Mouse (Mus musculus): ENCODE results near the gene Hist2h2be. TPM values are rescaled to one million over a fixed set of nuclear protein-coding genes. Genes with fewer than 3 reads are reported as not detected.

Hist2h2be gene
- polyA plus RNA-seq, 1 experiment from 2014 or later = 5.9 TPM

DNA sequence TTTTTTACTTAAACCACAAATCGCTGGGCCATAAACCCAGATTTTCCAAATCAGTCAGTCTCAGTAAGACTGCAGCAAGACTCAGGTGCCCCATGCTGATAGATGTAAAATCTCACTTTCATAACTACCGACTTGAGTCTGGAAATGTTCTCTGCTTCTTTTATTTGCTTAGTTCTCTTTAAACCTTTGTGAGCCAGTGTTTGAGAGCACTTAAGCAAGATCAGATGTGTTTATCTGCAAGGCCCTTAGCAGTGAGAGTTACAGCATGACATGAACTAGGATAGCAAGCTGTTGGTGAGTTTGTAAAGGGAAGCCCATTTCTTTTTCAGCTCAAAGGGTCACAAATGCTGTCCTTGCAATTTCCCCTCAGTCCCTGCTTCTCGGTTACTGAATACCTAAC is 36.3 kb downstream of the Hist2h2be start:
- no peak overlapping the region for H3K4me3 ChIP-seq (ENCODE audit: low read depth, low read length)
- H3K27ac ChIP-seq (ENCODE audit: low read depth) = no peak overlapping the region
- ATAC-seq (ENCODE audit: insufficient read depth) (no peak), DNase-seq (peak; percentile 11)
- no peaks in the 10 kb centered on the region for H3K36me3 ChIP-seq (ENCODE audit: insufficient read depth)
- WGBS = 54% methylated on average over 3 of the region's 3 CpGs
- no peak overlapping the region for H3K4me2 ChIP-seq
- H3K9ac ChIP-seq = no peak overlapping the region
- no peaks in the 10 kb centered on the region for H3K9me3 ChIP-seq (ENCODE audit: low read depth, low read length)
- H3K27me3 ChIP-seq (ENCODE audit: insufficient read depth, low read length) = peaks cover 3% of the 10 kb centered on the region; the same call in 1 of the 2 replicates
- TF ChIP-seq CTCF (IDR thresholded peaks at IDR 0.05; ENCODE audit: low read depth) = no peak
- peaks cover 3% of the 10 kb centered on the region; the same call in 1 of the 2 replicates for H3K4me1 ChIP-seq (ENCODE audit: insufficient read depth)

DNA sequence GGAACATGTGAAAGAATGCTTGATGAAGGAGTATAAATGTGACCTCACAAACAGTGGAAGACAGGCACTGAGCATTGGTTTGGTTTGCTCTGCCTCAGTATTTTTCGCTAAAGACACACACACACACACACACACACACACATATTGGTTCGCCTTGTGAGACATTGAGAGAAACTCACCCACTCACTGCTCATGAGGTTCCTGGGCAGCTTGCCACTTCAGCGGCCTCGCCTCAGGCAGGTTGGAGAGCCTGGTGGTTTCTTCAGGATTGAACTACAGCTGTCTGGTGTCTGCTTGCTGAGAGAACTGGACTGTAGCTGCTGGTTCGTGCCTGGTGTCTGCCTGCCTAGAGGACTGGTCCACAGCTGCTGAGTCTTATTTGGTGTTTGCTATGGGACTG is 39.3 kb downstream of the Hist2h2be start:
- H3K9me3 ChIP-seq (ENCODE audit: low read depth, low read length) = no peaks in the 10 kb centered on the region
- DNase-seq (no peak), ATAC-seq (ENCODE audit: insufficient read depth) (no peak)
- no peaks in the 10 kb centered on the region for H3K36me3 ChIP-seq (ENCODE audit: insufficient read depth)
- no peak overlapping the region for H3K9ac ChIP-seq
- no peaks in the 10 kb centered on the region for H3K27me3 ChIP-seq (ENCODE audit: insufficient read depth, low read length)
- H3K4me3 ChIP-seq (ENCODE audit: low read depth, low read length) = no peak overlapping the region
- TF ChIP-seq CTCF (IDR thresholded peaks at IDR 0.05; ENCODE audit: low read depth) = no peak
- H3K27ac ChIP-seq (ENCODE audit: low read depth) = no peak overlapping the region
- peaks cover 3% of the 10 kb centered on the region; the same call in 1 of the 2 replicates for H3K4me1 ChIP-seq (ENCODE audit: insufficient read depth)
- H3K4me2 ChIP-seq = no peak overlapping the region
- 87% methylated on average over 5 of the region's 5 CpGs for WGBS

DNA sequence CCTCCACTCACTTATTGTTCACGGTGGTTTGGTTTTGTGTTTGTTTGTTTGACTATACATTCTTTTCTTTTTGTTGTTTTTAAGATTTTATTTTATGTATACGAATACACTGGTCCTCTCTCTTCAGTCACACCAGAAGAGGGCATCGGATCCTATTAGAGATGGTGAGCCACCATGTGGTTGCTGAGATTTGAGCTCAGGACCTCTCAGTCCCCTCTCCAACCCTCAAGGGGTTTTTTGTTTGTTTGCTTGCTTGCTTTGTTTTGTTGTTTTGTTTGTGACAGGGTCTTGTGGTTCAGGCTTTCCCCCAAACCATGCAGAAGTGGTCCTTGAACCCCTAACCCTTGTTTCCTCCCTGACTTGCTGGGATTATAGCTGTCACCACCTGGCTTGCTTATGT is 40.7 kb downstream of the Hist2h2be start:
- H3K4me3 ChIP-seq (ENCODE audit: low read depth, low read length) = peak overlapping the region; percentile 60
- DNase-seq (peak; percentile 13), ATAC-seq (ENCODE audit: insufficient read depth) (no peak)
- H3K4me2 ChIP-seq = peak overlapping the region; percentile 85
- TF ChIP-seq CTCF (IDR thresholded peaks at IDR 0.05; ENCODE audit: low read depth) = 0 out of 2 replicates have a peak, but pooled peaks have one; percentile 7
- H3K4me1 ChIP-seq (ENCODE audit: insufficient read depth) = peaks cover 3% of the 10 kb centered on the region; the same call in 1 of the 2 replicates
- WGBS = 41% methylated on average over 3 of the region's 3 CpGs
- H3K27ac ChIP-seq (ENCODE audit: low read depth) = peak overlapping the region; percentile 99
- H3K27me3 ChIP-seq (ENCODE audit: insufficient read depth, low read length) = no peaks in the 10 kb centered on the region
- no peaks in the 10 kb centered on the region for H3K36me3 ChIP-seq (ENCODE audit: insufficient read depth)
- peak overlapping the region; percentile 76 for H3K9ac ChIP-seq
- no peaks in the 10 kb centered on the region for H3K9me3 ChIP-seq (ENCODE audit: low read depth, low read length)

DNA sequence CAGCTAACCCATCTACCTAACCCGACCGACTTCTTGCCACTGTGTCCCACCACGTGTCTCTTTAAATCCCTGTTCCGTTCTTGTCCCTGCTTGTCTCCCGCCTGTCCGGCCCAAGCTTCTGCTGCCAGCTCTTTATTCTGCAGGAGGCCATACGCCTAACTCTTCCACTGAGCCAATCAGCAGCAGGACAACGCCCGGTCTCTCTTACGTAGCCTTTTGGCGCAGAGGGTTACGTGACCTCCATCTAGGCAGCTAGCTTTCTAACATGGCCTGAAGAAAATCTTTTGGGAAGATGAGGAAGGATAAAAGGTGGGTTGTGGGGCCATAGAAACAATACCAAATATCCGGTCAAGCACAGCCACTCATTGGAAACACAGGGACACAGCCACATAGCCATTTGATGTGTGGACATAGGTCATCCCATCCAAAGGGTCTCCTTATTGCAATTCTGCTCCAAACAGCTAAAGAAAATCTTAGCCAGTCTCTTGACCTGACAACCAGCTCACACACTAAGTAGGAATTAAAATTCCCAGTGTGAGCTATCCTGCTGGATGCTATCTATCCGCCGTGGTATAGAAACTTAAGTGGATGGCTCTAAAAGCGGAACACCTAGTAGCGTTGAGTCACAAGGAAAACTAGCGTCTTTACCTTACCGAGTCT is 41.4 kb downstream of the Hist2h2be start:
- ATAC-seq (ENCODE audit: insufficient read depth) = peak; percentile 89
- Histone ChIP-seq H3K27ac (ENCODE audit: low read depth) (peak overlapping the region; percentile 99), H3K9ac (peak overlapping the region; percentile 76), H3K4me2 (peak overlapping the region; percentile 85), H3K4me3 (ENCODE audit: low read depth, low read length) (peak overlapping the region; percentile 60), H3K9me3 (ENCODE audit: low read depth, low read length) (no peaks in the 10 kb centered on the region), H3K4me1 (ENCODE audit: insufficient read depth) (peaks cover 6% of the 10 kb centered on the region; the same call in 1 of the 2 replicates), H3K27me3 (ENCODE audit: insufficient read depth, low read length) (no peaks in the 10 kb centered on the region), H3K36me3 (ENCODE audit: insufficient read depth) (no peaks in the 10 kb centered on the region)
- under 1% methylated on average over 19 of the region's 19 CpGs for WGBS
- TF ChIP-seq CTCF (IDR thresholded peaks at IDR 0.05; ENCODE audit: low read depth) = no peak
- peak; percentile 94 for DNase-seq

DNA sequence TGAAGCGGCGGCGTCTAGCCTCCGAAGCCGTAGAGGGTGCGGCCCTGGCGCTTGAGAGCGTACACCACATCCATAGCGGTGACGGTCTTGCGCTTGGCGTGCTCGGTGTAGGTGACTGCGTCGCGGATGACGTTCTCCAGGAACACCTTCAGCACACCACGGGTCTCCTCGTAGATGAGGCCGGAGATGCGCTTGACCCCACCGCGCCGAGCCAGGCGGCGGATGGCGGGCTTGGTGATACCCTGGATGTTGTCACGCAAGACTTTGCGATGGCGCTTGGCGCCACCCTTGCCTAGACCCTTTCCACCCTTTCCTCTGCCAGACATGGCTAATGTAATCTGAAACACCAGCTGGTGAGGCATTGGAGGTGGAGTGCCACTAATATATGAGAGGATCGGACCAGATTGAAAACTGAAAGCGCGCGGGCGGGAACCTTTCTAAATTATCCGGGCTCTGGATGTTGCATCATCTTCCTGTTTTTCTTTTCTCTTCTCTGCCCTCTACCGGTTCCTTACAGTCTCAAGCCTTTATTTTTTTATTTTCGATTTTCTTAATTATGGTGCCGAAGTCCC is 42.1 kb downstream of the Hist2h2be start, which contains the start of gene Hist2h4:
Gene Hist2h4, minus strand, starts transcription at position 333 of the 572 bp plus-strand sequence.
- no peaks in the 10 kb centered on the region for H3K36me3 ChIP-seq (ENCODE audit: insufficient read depth)
- H3K27me3 ChIP-seq (ENCODE audit: insufficient read depth, low read length) = no peaks in the 10 kb centered on the region
- peak within 1 kb of the TSS; percentile 85 for H3K4me2 ChIP-seq
- DNase-seq (peak; percentile 99), ATAC-seq (ENCODE audit: insufficient read depth) (peak; percentile 89)
- peak within 1 kb of the TSS; percentile 80 for H3K9ac ChIP-seq
- H3K4me1 ChIP-seq (ENCODE audit: insufficient read depth) = peaks cover 9% of the 10 kb centered on the region
- H3K27ac ChIP-seq (ENCODE audit: low read depth) = peak within 1 kb of the TSS; percentile 99
- peak within 1 kb of the TSS; percentile 60 for H3K4me3 ChIP-seq (ENCODE audit: low read depth, low read length)
- no peaks in the 10 kb centered on the region for H3K9me3 ChIP-seq (ENCODE audit: low read depth, low read length)
- under 1% methylated on average over 40 of the region's 40 CpGs for WGBS
- peak; percentile 50 for TF ChIP-seq CTCF (IDR thresholded peaks at IDR 0.05; ENCODE audit: low read depth)

DNA sequence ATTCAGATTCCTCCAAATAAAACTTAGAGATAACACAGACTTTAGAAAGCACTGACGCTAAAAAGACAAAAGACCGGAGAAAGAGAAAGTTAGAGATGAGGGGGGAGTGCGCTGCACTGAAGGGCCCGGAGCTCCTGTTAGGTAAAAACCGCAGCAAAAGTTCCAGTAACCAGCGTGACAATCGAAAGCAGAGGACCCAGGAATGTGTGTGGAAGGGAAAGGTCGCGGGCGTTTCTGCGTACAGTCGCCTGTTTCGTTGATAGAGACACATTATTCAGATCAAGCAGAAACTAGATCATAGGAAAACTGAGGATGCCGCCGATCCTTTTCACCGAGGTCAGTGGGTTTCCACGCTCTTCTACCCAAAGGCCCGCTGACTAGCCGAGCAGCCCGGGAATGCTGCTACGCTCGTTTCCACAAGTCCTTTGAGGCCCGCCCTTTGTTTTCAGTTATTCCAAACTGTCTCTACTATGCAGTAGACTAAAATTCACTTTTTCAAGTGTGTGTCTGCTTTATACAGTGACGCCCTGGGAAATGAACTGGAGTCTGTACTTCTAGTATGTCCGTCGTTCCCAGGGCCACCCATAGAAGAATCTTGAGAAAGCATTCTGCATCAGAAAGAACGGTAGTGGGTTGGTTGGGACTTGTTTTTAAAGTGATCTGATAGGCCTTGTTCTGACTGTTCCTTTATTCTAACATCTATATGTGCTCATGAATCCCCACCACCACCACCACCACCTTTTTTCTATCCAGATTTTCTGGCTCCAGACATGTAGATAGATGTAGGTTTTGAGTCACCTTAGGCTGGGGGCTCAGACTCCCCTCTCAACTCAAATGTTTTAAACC is 42.9 kb downstream of the Hist2h2be start:
- ATAC-seq (ENCODE audit: insufficient read depth) = 0 out of 2 replicates have a peak, but pooled peaks have one; percentile 15
- TF ChIP-seq CTCF (IDR thresholded peaks at IDR 0.05; ENCODE audit: low read depth) = no peak

More for the DNA sequence above, 42.9 kb downstream of the Hist2h2be start:
- no peak for DNase-seq
- H3K4me3 ChIP-seq (ENCODE audit: low read depth, low read length) = peak overlapping the region; percentile 60
- H3K27me3 ChIP-seq (ENCODE audit: insufficient read depth, low read length) = no peaks in the 10 kb centered on the region
- no peaks in the 10 kb centered on the region for H3K36me3 ChIP-seq (ENCODE audit: insufficient read depth)
- peaks cover 9% of the 10 kb centered on the region for H3K4me1 ChIP-seq (ENCODE audit: insufficient read depth)
- peak overlapping the region; percentile 80 for H3K9ac ChIP-seq
- H3K9me3 ChIP-seq (ENCODE audit: low read depth, low read length) = no peaks in the 10 kb centered on the region
- peak overlapping the region; percentile 99 for H3K27ac ChIP-seq (ENCODE audit: low read depth)
- peak overlapping the region; percentile 85 for H3K4me2 ChIP-seq
- WGBS = 6% methylated on average over 27 of the region's 27 CpGs

Data from lung, embryonic 14.5 days (tissue).